ENCODE assay signal across 17 mouse cellular contexts in genomic region chr9:14061840-14062239, GRCm38 (mm10).
A peak's percentile ranks its signal among the peaks of the same experiment; 100 is the strongest.
DNase-seq lines count a peak whose midpoint lies in the region; ATAC-seq and TF ChIP-seq lines count a peak whose summit lies in the region.
"Had no signal": no experiment of that assay in that cellular context is flagged by ENCODE, and none has a peak within 500 bp of the region (broad histone marks: within the 10 kb centered on the region; RNA-seq: fewer than 3 reads in every experiment).

No protein-coding gene starts in this region.

- H3K4me2 ChIP-seq in hindbrain, embryonic 13.5 days: no peak overlapping the region
- H3K4me2 ChIP-seq: heart, embryonic 13.5 days; limb, embryonic 15.5 days; midbrain, embryonic 12.5 days had no signal

- WGBS in hindbrain, embryonic 13.5 days: 88% methylated on average over 9 of the region's 9 CpGs

- H3K4me3 ChIP-seq in gastrocnemius, adult 2 months: peak overlapping the region; percentile 49
- H3K4me3 ChIP-seq in hindbrain, embryonic 13.5 days: no peak overlapping the region
- H3K4me3 ChIP-seq: heart, embryonic 13.5 days; limb, embryonic 15.5 days; midbrain, embryonic 12.5 days had no signal

- H3K36me3 ChIP-seq in hindbrain, embryonic 13.5 days: no peaks in the 10 kb centered on the region
- H3K36me3 ChIP-seq: heart, embryonic 13.5 days; limb, embryonic 15.5 days; midbrain, embryonic 12.5 days had no signal

- DNase-seq in gastrocnemius, adult 2 months: peak; percentile 46
- no peak for DNase-seq in gastrocnemius, adult 18-20 months (ENCODE audit: low spot score)
- DNase-seq in adrenal gland, postnatal 10 days: peak; percentile 30
- DNase-seq in frontal cortex, postnatal 10 days (ENCODE audit: low spot score in 2 of 2): no peak
- DNase-seq: cerebellum, postnatal 36 days; forebrain, postnatal 0 days; gastrocnemius, postnatal 10 days; heart, postnatal 36 days; lung, adult 18-20 months; thymus, postnatal 4 days had no signal

- ATAC-seq in granulocyte monocyte progenitor cell, adult 5-6 weeks (replicated peaks; ENCODE audit: poor library complexity, severe bottlenecking): peak; percentile 92
- ATAC-seq in megakaryocyte, adult 5-6 weeks (ENCODE audit: poor library complexity, severe bottlenecking): peak; percentile 54
- ATAC-seq in hindbrain, embryonic 13.5 days (ENCODE audit: low FRiP score): no peak
- ATAC-seq: forebrain, postnatal 0 days; hindbrain, postnatal 0 days had no signal

- peaks cover 9% of the 10 kb centered on the region for H3K4me1 ChIP-seq in hindbrain, embryonic 13.5 days (replicated peaks)

- H3K9me3 ChIP-seq in hindbrain, embryonic 13.5 days: peaks cover 9% of the 10 kb centered on the region
- H3K9me3 ChIP-seq: midbrain, embryonic 12.5 days had no signal

- no peak for TF ChIP-seq CTCF in gastrocnemius, adult 2 months (IDR thresholded peaks at IDR 0.05)

- no peaks in the 10 kb centered on the region for H3K27me3 ChIP-seq in hindbrain, embryonic 13.5 days
- H3K27me3 ChIP-seq: heart, embryonic 13.5 days; limb, embryonic 15.5 days; midbrain, embryonic 12.5 days had no signal

- H3K27ac ChIP-seq in gastrocnemius, adult 2 months: peak overlapping the region; percentile 53
- no peak overlapping the region for H3K27ac ChIP-seq in hindbrain, embryonic 13.5 days
- H3K27ac ChIP-seq: heart, embryonic 13.5 days; hindbrain, postnatal 0 days; limb, embryonic 15.5 days; midbrain, embryonic 12.5 days had no signal

- no peak overlapping the region for H3K9ac ChIP-seq in hindbrain, embryonic 13.5 days
- H3K9ac ChIP-seq: forebrain, postnatal 0 days; heart, embryonic 13.5 days; limb, embryonic 15.5 days; midbrain, embryonic 12.5 days had no signal

- intact Hi-C loops in gastrocnemius, adult 2 months (cut with DNase I): loop anchor here (10.0 kb wide), 2 partner anchors 93 to 213 kb away; partner anchors contain the start of gene Sesn3

Comparison
In these comparisons a context has a peak if more than half of its experiments do, and no peak if none do; other contexts are left out.
1. DNase-seq: peak in gastrocnemius, adult 2 months (single experiment) and adrenal gland, postnatal 10 days (single experiment); none in gastrocnemius, adult 18-20 months (single experiment) and frontal cortex, postnatal 10 days (0 of 2).